Mouse (Mus musculus) gastrocnemius, adult 18-20 months (tissue): ENCODE measurements around the gene Cemip2. TPM values are rescaled to one million over a fixed set of nuclear protein-coding genes. Genes with fewer than 3 reads are reported as not detected.

Source experiments
- DNase-seq: peaks from one replicate; pipeline ENCODE4 v3.0.0; 2021; ENCODE audit warnings: low spot score
- long read RNA-seq, 2 experiments: library from polyadenylated mRNA; stranded (forward); transcript quantifications; one replicate each; pipeline ENCODE4 v2.0.0; 2021
- total RNA-seq, 2 experiments: library from RNA; stranded (reverse); gene quantifications; 2 replicates each; pipeline ENCODE4 v1.2.3; 2021

Cemip2 gene
- 10 to 100 TPM in 1 of 2 experiments, 1 to 10 TPM in 1; 8.4 to 10.8 TPM for total RNA-seq
- long read RNA-seq, experiment 1, full-length matches to known transcripts, result 3 of 8 reads
- long read RNA-seq, experiment 1, partial matches to known transcripts, result 4 of 8 reads
- long read RNA-seq, experiment 1, other reads (novel, unspliced or antisense), result 1 of 8 reads
- long read RNA-seq, experiment 2, full-length matches to known transcripts, result 2 of 4 reads
- long read RNA-seq, experiment 2, partial matches to known transcripts, result 2 of 4 reads
- long read RNA-seq, experiment 2, other reads (novel, unspliced or antisense), result 0 of 4 reads

DNA sequence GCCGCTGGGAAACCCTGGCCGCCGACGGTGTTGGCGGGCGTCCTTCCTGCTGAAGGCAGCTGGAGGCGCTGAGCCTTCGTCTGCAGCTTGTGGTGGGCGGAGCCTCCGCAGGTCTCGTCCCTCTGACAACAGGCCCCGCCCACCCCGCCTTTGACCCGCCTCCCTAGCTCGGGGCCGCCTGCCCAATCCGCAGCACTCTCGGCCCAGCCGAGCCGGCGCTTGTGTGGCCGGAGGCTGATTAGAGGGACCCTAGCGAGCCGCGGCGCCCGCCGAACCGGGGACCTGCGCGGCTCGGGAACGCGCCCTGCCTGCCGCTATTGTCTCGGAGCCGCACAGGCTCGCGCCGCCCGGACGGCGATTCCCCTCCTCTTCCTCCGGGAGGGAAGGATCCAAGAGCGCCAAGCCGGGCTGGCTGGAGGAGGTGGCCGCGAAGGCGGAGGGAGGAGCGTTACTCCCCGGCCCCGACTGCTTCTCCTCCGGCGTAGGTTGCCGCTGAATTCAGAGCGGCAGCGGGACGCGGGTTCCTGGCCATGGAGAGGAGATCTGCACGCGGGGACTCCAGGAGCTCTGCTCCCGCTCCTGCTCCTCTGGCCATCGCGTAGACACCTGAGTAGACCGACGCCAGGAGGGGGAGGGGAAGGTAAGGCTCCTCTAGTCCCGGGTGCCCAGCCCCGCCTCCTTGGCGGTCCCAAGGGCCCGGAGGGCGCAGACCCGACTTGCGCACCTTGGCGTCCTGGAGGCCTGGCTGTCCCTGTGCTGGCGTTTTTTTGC is at the start of gene Cemip2:
TSS of gene Cemip2 (plus strand) at position 196 of the 771 bp plus-strand sequence.
- peak; percentile 93 for DNase-seq

DNA sequence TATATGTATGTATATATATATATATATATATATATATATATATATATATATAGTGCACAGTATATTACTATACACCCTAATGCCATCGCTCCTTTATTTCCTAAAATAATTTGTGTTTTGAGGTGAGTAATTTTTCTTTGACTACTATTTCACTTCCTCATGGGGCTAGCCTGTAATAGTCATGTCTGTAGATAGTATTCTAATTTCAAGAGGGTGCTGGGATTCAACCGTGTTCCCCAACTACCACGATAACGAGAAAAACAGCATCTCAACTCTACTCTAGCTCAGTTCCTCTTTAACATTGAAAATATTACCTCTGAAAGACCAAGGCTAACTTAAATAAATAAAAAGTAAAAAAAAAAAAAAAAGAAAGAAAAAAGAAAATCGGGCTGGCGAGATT is 49.8 kb upstream of the Cemip2 start:
- DNase-seq, result no peak

DNA sequence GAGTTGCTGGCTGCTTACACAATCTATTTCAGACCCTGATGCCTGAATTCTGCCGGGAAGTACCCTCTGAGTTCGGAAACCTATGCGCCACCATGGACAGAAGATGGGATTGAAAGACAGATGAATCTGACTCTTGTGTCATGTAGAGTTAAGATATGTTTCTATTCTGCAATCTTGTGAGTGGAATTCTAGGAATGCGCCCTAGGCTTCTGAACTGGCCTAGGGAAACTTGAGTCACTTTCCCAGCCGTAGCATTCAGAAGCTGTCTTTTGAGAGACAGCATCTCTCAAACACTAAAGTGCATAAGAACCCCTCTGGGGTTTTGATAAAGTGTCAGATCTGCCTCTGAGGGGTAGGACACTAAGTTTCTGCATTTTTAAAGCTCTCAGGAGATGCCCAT is 46.3 kb upstream of the Cemip2 start:
- DNase-seq, result no peak

DNA sequence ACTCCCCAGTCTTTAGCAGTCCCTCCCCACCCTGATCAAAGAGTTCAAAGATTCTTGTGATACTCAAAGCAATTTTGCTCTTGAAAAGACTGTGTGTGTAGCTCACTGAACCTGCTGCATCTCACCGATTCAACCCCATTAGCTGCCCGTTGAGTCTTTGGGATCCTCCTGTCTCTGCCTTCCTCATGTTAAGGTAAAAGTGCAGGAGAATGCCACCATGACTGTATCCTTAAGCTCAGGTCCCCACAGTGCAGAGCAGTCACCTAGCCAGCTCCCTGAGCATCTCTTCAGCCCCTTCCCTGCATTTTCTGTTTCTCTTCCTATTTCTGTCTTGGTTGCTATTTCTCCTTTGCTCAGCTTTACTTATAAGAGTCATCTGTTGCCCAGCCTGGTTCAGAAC is 45.0 kb upstream of the Cemip2 start:
- no peak for DNase-seq

DNA sequence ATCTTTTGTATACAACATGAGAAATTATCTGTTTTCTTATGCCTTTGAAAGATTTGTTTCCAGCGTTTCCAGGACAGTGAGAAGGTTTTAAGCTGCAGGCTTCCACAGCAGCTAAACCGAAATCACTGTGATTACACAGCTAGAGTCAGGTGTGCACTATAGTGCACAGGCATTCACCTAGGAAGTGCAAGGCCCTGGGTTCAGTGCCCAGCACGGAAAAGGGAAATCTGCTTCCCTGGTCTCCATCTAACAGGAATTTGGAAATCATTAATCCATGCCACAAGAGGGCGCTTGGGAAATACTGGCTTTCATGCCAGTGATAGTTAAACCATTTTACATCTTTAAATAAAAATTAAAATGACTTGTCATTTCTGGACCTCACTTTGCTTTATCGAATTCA is 44.0 kb upstream of the Cemip2 start:
- peak; percentile 39 for DNase-seq

DNA sequence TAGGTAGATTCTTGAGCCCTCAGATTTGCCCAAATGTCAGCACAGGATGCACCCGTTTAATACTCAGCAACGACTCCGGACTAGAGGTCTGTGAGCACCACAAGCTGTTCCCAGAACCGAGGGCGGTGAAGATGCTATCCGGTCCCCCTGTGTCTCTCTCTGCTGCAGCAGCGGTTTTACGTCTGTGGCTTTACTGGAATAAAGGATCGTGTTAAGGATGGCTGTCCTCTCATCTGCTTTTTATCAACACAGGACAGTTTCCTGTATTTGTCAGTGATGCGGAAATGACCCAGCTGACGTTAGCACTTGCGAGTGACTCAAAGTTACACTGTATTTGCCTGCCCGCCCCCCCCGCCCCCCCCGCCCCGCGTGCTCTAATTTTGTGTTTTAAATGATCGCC is 40.7 kb upstream of the Cemip2 start:
- peak; percentile 7 for DNase-seq

DNA sequence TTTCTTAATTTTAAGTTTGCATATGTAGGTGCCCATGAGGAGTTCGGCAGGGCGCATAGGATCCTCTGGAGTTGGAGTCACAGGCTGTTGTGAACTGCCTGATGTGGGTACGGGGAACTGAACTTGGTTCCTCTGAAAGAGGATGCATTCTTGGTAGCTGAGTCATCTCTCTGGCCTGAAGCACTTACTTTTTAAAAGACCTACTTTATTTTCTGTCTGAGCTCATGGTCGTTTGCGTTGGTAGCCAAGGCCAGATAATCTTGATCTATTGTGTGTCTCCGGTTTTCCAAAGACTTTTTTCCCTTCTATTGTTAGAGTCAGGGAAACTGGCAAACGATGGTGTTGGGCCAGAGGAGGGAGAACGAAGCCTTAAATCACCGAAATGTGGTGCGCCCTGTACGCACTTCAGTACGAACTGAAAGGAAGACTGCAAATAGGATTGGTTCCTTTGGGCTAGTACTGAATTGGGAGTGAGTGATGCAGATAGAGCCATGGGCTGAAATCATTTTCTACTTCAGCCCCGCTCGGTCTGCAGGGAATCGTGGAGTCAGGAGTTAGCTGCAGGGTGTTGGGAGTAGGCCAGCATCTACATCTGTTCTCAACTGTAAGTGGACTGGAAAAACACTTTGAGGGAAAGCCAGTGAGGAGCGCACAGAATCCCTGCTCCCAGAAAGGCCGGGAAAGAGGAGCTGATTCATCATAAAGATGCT is 40.1 kb upstream of the Cemip2 start:
- DNase-seq, result peak; percentile 70

DNA sequence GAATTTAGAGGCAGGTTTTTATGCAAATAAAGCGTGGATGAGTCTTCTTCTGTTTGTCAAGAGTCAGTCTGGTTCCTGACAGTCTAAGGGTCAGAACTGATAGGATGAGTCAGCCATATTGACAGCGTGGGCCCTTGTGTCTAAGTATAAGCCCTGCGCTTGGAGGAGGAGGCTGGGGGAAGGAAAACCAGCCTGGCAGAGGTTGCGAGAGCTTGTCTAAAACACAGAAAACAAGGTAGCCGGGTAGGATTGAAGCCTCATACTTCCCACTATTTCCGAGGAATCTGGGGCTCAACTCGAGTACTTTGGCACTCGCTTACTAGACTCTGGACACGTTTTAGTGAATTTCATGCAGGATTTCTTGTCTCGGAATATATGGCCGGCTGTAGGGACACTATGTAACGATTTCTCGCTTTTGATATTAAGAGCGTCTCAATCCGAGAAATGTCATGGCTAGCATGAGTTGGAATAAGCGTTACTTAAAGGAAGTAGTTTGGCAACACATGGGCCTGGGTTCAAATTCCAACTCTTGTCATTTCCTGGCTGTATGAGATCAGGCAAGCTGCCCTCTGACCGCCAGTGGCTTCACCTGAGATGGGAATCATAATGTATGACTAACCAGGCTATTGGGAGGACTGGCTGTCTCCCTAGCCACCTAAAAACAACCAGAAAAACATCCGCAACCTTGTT is 39.4 kb upstream of the Cemip2 start:
- DNase-seq, result no peak

DNA sequence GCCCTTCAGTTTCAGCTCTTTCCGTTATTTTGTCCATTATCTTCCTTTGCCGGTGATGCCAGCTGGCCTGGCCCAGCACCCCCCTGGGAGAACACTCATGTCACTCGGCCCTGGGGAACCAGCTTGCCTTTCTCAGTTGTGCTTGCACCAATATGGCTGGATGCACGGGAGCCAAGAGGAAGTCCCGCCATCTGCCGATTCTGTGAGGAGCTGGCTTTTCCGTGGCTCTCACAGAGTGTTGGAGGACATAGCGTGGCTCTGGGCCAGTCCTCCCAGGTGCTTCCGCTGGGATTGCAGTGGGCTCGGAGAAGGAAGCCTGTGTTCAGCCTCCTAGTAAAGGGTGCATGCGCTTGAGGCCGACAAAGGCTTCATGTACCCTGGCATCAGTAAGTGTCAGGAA is 36.0 kb upstream of the Cemip2 start:
- peak; percentile 11 for DNase-seq

DNA sequence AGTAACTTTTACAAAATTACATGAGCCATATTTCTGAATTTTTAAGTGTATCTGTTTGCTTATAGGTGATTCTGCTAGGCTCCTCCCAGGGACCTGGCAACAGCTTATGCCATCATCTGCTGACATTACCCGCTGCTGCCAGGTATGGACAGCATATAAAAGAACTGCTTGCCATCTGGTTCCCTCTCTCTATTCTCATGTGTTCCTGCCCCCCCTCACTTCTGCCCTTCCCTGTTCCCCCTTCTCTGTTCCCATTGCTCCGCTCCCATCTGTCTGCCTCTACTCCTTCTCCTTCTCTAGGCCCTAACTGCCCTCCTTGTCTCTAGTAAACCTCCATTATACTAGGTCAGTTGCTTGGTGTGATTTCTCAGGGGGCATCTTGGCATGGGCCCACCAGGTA is 32.6 kb upstream of the Cemip2 start:
- no peak for DNase-seq

DNA sequence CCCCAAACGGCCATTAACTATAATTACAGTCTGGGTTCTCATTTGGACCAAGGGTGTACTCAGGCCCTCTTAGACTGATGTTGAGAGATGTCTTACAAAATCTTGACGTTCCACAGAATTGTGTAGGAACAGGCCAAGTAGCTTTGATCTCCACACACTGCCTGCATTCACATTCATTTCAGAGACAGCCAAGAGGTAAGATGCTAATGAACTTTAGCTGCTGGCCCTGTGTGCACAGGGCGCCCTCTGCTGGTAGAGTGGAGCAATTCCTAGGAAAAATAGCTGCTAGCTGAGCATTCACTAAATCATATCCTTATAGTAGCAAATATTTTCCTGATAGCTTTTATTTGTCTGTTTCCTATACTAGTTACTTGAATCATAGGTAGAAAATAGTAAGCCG is 30.8 kb upstream of the Cemip2 start:
- DNase-seq, result peak; percentile 67

DNA sequence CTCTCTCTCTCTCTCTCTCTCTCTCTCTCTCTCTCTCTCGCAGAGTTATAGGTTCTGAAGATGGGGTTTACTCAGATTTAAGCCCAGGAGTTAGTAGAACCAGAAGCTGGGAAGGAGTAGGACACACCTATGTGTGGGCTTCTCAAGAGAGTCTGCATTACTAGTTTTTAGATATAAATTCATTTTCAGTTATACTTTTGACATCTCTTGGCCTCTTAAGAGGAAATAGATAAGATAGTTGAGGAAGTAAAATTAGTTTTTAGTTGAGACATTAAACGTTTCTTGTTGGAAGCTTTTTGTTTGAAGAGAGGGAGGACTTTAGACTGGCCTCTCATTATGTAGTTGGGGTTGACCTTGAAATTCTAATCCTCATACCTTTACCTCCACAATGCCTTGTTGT is 28.0 kb upstream of the Cemip2 start:
- DNase-seq, result no peak

DNA sequence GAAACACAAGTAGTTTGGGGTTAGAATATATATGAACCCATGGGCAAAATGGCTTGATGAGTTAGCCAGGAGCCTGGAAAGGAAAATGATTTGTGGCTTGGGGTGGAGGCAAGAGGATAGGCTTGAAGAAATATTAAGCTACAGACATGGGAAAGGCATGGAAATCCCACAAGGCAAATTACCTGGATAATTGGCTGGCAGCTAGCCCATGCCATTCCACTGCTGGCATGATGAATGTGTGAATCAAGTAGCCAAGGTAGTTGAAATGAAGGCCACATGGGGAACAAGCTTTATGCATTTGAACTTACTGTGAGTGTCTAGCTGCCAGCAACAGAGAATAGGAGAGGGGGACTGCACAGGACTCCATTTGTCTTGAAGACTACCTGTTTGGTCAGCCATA is 16.5 kb upstream of the Cemip2 start:
- DNase-seq, result no peak

DNA sequence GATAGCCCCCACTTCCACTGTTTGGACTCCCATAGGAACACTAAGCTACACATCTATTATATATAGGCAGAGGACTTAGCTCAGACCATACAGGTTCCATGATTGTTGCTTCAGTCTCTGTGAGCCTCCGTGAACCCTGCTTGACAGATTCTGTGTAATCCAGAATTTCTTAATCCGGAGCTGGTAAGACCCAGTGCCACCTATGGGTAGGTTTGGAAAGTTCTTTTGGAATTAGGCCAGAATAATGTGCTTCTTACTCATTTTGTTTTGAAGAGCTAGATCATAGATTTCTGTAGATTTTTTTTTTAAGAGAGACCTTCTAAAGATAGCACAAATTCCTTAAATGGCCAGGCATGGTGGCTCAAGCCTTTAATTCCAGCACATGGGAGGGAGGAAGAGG is 14.1 kb upstream of the Cemip2 start:
- DNase-seq, result no peak

DNA sequence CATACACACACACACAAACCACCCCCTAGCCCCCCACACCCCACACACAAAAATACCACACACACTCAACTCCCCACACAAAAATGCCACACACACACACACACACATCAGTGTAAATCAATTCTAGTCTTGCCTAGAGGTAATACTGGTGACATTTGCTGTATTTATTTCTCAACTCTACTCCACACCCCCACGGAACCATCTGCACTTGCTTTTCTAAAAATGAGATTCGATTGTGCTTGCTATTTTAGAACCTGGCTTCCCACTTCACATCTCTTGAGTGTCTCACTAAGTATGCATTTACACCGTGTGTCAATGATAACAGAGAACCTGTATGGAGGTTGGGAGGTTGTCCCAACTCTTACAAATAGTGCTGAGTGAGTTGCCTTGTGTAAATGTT is 13.4 kb upstream of the Cemip2 start:
- no peak for DNase-seq

DNA sequence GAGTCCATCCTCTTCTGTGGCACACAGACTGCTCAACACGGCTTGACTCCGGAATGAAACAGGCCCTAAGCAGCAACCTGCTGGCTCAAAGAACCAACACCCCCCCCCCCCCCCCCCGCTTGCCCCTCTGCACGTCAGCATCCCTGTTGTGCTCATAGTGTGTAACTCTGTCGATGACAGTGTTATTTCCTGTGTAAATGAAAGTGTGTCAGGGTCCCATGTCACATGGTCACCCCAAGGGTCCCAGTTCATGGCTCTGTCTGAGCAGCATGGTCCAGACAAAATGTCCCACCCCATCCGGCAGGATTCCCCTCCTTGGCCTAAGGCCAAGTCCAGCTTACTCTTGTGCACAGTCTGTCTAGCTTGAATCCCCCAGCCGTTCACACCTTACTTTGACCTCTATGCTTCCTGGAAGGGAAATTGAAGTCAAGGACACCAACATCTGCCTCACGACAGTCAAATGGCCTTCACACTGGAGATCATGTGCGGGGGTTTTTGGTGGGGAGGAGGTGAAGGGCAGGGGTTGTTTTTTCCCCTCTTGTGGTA is 10.6 kb upstream of the Cemip2 start:
- no peak for DNase-seq

DNA sequence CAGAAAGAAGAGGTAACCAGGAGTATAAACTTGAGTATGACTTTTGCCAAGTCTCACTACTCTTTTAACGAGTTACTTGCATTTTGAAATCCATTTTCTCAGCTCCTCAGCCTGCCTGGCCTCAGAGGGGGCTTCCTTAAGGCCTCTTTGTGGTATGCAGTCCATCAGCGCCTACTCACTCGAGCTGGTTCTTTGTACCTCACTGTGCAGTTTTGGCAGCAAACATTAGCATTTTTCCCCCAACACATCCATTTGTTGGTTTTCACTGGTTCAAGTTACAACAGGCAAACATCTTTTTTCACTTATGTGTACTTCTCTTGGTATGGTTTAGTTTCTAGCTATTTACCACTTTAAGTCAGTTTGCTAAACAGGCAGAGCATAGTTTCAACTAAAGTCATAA is 8.3 kb upstream of the Cemip2 start:
- no peak for DNase-seq

DNA sequence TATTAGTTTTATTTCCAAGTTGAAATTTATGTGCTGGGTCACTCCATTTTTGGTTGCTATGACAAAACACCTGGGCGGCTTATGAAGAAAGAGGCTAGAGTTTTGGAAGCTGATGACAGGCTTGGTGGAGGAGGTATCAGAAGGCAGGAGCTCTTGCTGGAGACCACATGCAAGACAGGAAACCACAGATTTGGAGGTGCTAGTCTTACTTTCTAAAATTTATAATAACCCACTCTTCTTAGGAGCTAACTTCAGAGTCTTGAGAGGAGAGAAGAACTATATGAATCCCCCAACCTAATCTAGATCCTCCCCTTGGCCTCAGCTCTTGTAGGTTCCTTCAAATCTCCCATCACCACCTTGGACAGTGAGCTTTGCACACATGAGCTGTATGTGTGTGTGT is 6.6 kb upstream of the Cemip2 start:
- no peak for DNase-seq

DNA sequence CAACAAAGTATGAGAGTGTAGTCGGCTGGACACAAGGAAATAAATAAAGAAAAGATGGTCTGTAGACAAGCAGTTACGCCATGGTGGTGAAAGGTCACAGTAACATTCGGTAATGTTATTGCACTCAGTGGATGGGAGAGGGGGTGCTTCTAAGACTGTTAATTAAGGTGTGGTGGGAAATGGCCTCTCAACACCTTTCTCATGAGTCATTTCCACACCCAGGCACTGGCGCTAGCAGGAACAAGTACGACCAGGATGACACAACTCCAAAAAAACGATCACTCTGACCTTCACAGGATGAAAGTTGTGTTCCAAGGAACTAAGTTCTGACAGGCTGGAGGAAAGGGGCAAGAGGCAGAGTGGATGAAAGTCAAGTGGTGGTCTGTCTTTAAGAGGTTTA is 4.5 kb upstream of the Cemip2 start:
- DNase-seq, result no peak

DNA sequence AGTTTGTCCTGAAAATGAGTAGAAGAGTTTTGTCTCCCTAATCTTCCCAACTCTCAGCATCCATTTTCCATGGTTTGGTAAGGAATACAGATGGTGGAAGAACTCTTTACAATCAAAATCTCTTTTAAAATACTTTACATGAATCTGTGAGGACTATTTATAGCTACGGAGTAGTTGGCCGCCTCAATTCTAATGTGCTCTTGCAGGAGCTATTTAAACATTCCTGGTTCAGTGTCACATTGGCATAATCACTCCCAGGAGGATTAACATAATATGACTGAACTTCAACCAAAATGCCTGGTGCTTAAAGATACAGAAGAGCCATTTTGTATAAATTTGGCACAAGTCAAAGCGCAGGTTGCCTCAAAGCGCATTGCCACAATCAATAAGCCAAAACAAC is 2.5 kb upstream of the Cemip2 start:
- DNase-seq, result no peak

DNA sequence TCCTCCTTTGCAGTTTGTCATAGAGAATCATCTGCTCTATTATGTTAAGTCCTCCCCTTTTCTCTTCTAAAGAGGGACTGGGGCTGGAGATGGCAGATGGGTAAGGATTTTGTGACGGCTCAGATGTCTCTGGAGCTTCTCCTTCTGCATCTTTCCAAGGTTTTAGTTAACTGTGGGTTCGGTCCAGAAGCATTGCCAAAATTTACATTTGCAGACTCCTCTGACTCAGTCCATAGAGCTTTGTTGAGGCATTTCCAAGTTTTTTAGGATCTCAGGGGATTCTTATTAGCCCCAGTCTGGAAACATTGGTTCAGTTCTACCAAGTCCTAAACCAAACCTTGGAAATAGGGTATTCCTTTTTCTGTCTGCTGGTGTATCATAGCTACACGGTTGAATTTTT is 1.5 kb upstream of the Cemip2 start:
- no peak for DNase-seq
